Mouse (Mus musculus): Measurements from ENCODE around the gene Nuak1. TPM values are rescaled to one million over a fixed set of nuclear protein-coding genes. Genes with fewer than 3 reads are reported as not detected.

Gene Nuak1
- total RNA-seq (2023): 1 to 10 TPM; 1.3 to 1.6 TPM

DNA sequence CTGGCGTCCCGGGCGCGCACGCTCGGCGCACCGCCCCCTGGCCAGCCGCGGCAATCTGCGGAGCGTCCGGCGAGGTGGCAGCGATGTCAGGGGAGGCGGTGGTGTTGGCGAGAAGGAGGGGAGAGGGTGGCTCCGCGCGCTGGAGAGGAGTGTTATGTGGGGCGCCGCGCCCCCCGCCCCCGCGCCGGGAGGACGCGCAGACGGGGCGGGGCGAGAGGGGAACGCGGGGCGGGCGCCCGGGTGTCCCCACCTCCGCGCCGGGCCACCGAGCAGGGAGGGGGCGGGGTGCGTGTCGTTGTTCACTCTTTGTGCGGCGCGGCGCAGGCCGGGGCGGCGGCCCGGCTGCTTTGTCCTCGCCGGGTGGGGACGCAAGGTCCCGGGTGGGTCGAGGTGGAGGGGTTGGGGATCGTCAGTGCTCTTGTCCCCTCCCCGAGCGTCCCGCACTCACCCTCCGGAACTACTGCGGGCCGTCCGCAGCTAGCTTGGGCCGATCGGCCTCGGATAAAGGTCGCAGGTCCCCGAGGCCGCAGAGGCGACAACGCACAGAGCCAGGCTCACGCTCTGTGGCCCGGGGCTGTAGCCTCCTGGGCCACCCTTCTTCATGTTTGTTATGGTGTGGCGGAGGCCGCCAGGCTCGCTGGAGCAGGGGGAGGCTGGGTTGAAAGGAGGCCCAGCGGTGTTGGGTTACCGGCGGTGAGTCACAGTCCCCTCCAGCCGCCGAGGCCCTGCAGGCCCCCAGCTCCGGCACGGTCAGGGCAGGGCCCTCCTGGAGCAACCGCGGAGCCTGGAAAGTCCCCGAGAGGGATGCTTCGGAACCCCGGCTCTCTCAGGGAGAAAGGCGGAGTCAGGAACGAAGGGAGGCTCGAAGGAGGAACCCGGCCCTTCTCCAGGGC lies at the start of gene Nuak1:
Gene Nuak1 (minus strand): TSS at position 57 of the 893 bp plus-strand sequence.

Other genes starting within 250 kb of the Nuak1 start
- 100 to 1,000 TPM; 236 to 239 TPM for gene Ckap4, start 93.5 kb upstream of the Nuak1 start, total RNA-seq (2023)
- gene Tcp11l2, start 136.0 kb upstream of the Nuak1 start, total RNA-seq (2023): 100 to 1,000 TPM in 1 of 2 experiments, 10 to 100 TPM in 1; 97.1 to 101 TPM
- gene Polr3b, start 181.7 kb upstream of the Nuak1 start, total RNA-seq (2023): 10 to 100 TPM; 22.9 to 23.0 TPM

Measured in neutrophil, adult 83 days (primary cell).